Mouse (Mus musculus) G1E (cell line): ENCODE measurements at regions not wholly inside any gene's neighbourhood (a gene's known extent, or its start where the extent isn't known, plus 50 kb on each side); places are given as distances from the start of the nearest gene placed in this dataset.
A peak's percentile ranks its signal among the peaks of the same experiment; 100 is the strongest.
"Not testable (repeated sequence)": the region's sequence is repeated elsewhere in the genome, so short reads cannot be mapped to it uniquely, and the experiment has no call there.

Experiments used
- ATAC-seq: 2 replicates; pipeline ENCODE4 v1.8.0; 2016; ENCODE audit warnings: mild to moderate bottlenecking; ENCODE audit not compliant: insufficient number of reproducible peaks, poor library complexity, low FRiP score, severe bottlenecking; ENCODE audit errors: extremely low read depth
- DNase-seq: peaks from one replicate; pipeline ENCODE4 v3.0.0; 2012; ENCODE audit warnings: low spot score
- H3K27me3 ChIP-seq: 2 replicates; pipeline ENCODE4 v1.6.1; 2012; ENCODE audit warnings: mild to moderate bottlenecking, low read length, inconsistent platforms; ENCODE audit not compliant: insufficient read depth
- H3K36me3 ChIP-seq: replicated peaks from 2 replicates; pipeline ENCODE3; 2012; ENCODE audit warnings: mild to moderate bottlenecking, inconsistent platforms
- H3K4me1 ChIP-seq: 2 replicates; pipeline ENCODE4 v1.6.1; 2012; ENCODE audit warnings: low read depth, low read length, inconsistent platforms, mixed read lengths; ENCODE audit not compliant: insufficient read depth
- H3K4me3 ChIP-seq: 2 replicates; pipeline ENCODE4 v1.5.1; 2012; ENCODE audit warnings: low read depth, mild to moderate bottlenecking, inconsistent platforms, low read length, moderate library complexity, mixed read lengths
- H3K9me3 ChIP-seq: replicated peaks from 2 replicates; pipeline ENCODE4 v1.6.1; 2012; ENCODE audit warnings: inconsistent platforms
- CTCF ChIP-seq: IDR thresholded peaks from 2 replicates; pipeline ENCODE4 v1.5.1; 2012; ENCODE audit warnings: low read depth, low read length, inconsistent platforms, mixed read lengths
- GATA1 ChIP-seq: IDR thresholded peaks from 2 replicates; pipeline ENCODE4 v1.6.1; 2012; ENCODE audit warnings: borderline replicate concordance, low read length, inconsistent platforms, mixed read lengths
- GATA2 ChIP-seq: IDR thresholded peaks from 2 replicates; pipeline ENCODE4 v1.6.1; 2012; ENCODE audit warnings: low read depth, low read length, inconsistent platforms, borderline replicate concordance
- POLR2AphosphoS5 ChIP-seq: IDR thresholded peaks from 2 replicates; pipeline ENCODE4 v1.6.1; 2012; ENCODE audit warnings: low read depth, low read length, inconsistent platforms; ENCODE audit not compliant: insufficient replicate concordance
- TAL1 ChIP-seq: conservative IDR thresholded peaks from 2 replicates; pipeline ENCODE4 v1.6.1; 2012; ENCODE audit warnings: low read depth, low read length, inconsistent platforms, mixed read lengths

DNA sequence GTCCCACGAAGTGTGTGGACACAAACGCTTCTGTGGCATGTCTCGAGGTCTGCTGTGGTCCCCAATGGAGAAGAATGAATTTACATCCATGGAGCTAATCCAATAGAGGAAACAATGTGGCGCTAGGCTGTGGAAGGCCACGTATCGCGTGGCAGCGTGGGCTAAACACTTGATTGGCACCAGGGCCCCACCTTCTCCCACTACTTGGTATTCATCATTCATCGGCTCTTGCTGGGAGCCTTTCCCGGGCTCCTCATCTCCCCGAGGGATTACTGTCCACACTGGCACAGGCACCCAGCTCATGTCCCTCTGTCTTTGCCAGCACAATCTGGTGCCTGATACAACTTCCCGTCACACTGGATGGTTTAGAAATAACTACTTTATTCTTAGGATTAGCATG is 159.6 kb downstream of the Bcl2l11 start:
- no peaks in the 10 kb centered on the region for H3K36me3 ChIP-seq
- no peak overlapping the region for H3K4me3 ChIP-seq
- no peak for DNase-seq
- no peak for TF ChIP-seq CTCF
- no peak for TF ChIP-seq POLR2AphosphoS5
- TF ChIP-seq TAL1: no peak
- no peak for TF ChIP-seq GATA1
- TF ChIP-seq GATA2: no peak
- peaks cover 5% of the 10 kb centered on the region; the same call in 1 of the 2 replicates for H3K27me3 ChIP-seq
- H3K9me3 ChIP-seq: no peaks in the 10 kb centered on the region
- no peaks in the 10 kb centered on the region for H3K4me1 ChIP-seq
- ATAC-seq: no peak

DNA sequence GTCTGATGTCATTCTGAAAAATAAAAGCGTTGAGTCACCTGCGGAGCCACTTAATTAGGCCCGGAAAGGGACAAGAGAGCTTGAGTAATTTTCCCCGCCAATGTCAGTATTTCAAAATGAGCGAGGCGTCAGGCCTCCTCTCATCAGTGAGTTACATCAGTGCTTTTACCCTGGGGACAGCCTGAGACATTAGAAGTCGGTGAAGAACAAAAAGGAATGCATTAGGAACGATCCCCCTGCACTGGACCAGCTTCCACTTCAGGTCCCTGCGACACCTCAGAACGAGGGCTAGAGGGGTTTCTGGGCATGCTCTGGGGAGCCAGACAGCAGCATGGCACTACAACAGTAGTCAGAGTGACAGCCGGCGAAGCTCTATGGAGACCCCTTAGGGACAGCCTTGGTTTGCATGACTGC is 162.3 kb downstream of the Bcl2l11 start:
- Histone ChIP-seq H3K4me1 (no peaks in the 10 kb centered on the region), H3K9me3 (no peaks in the 10 kb centered on the region), H3K27me3 (peaks cover 5% of the 10 kb centered on the region; the same call in 1 of the 2 replicates), H3K4me3 (no peak overlapping the region), H3K36me3 (no peaks in the 10 kb centered on the region)
- DNase-seq: no peak
- ATAC-seq: no peak
- no peak for TF ChIP-seq GATA1
- no peak for TF ChIP-seq TAL1
- no peak for TF ChIP-seq CTCF
- TF ChIP-seq GATA2: no peak
- no peak for TF ChIP-seq POLR2AphosphoS5

DNA sequence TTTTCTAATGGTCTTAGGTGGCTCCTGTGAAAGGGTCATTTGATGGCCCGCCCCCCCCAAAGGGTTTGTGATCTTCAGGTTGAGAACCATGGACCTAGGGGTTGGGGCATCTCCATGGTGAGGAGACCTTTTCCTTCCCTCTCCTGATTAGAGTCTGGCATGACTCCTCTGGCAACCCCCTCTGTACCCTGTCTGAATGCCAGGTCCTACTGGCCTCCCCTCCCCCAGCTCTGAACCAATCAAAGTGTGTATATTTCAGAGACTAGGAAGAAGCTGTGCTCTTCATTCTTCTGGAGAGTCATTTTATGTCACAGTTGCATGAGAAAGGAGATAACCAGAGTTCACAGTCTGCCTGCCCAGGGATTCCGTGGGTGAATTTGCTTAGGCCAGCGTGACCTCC is 164.8 kb downstream of the Bcl2l11 start:
- no peaks in the 10 kb centered on the region for H3K9me3 ChIP-seq
- no peaks in the 10 kb centered on the region for H3K36me3 ChIP-seq
- no peak overlapping the region for H3K4me3 ChIP-seq
- DNase-seq: no peak
- ATAC-seq: no peak
- TF ChIP-seq GATA2 (no peak), TAL1 (no peak), GATA1 (no peak), CTCF (no peak), POLR2AphosphoS5 (no peak)
- peaks cover 9% of the 10 kb centered on the region for H3K27me3 ChIP-seq
- H3K4me1 ChIP-seq: peaks cover 6% of the 10 kb centered on the region

- ATAC-seq: no peak
- DNase-seq: no peak
- H3K4me1 ChIP-seq: peaks cover 16% of the 10 kb centered on the region
- H3K36me3 ChIP-seq: no peaks in the 10 kb centered on the region
- peaks cover 12% of the 10 kb centered on the region for H3K27me3 ChIP-seq
- TF ChIP-seq TAL1 (no peak), CTCF (no peak), GATA1 (no peak), POLR2AphosphoS5 (no peak), GATA2 (no peak)
- no peak overlapping the region for H3K4me3 ChIP-seq
- H3K9me3 ChIP-seq: no peaks in the 10 kb centered on the region
These were observed 168.8 kb downstream of the Bcl2l11 start for GRCm38 (mm10) chr2:128294610-128295009.

- Histone ChIP-seq H3K27me3 (peaks cover 12% of the 10 kb centered on the region), H3K36me3 (no peaks in the 10 kb centered on the region), H3K4me3 (no peak overlapping the region), H3K9me3 (no peaks in the 10 kb centered on the region), H3K4me1 (peaks cover 16% of the 10 kb centered on the region)
- ATAC-seq (peak; percentile 79), DNase-seq (no peak)
- TF ChIP-seq TAL1: 0 out of 2 replicates have a peak, but pooled peaks have one; percentile 21
- no peak for TF ChIP-seq GATA2
These were observed 169.2 kb downstream of the Bcl2l11 start for GRCm38 (mm10) chr2:128295018-128295424.

DNA sequence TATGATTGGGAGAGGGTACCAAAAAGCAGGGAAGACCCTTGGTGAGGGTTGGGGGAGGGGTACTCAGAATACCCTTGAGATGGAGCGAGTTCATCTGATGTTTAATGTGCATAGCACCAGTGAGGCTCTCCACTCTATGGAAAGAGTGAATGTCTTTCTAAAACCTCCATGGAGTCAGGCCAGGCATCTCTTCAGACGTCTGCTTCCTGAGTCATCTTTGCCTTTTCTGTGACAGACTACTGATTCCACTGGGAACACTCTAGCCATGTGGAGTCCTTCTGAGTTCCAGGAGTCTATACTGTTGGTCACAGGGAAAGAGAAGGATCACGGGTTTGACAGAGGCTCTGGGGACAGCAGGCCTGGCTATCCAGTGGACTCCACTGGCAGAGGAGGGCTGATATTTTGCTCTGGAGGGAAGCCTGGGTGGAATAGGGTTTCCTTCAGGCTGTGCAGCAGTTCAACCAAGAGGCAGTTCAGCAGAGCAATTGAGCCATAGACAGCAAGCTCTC is 169.9 kb downstream of the Bcl2l11 start:
- no peak for DNase-seq
- H3K9me3 ChIP-seq: no peaks in the 10 kb centered on the region
- H3K4me1 ChIP-seq: peaks cover 16% of the 10 kb centered on the region

DNA sequence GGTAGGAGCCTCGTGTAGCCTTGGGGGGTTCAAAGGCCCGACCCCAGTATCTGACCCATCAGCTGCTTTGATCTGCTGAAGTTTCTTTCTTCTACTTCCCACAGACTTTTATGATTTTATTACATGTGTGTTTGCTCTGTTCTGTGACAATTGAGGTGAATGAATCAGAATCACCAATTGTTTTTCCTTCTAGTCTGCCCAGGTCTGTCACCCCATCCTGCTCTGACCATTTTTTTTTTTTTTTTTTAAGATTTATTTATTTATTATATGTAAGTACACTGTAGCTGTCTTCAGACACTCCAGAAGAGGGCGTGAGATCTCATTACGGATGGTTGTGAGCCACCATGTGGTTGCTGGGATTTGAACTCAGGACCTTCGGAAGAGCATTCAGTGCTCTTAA is 170.6 kb downstream of the Bcl2l11 start:
- not testable (repeated sequence) for ATAC-seq, DNase-seq, H3K9me3 ChIP-seq, H3K36me3 ChIP-seq, H3K4me3 ChIP-seq
- H3K27me3 ChIP-seq: peaks cover 12% of the 10 kb centered on the region
- peaks cover 16% of the 10 kb centered on the region for H3K4me1 ChIP-seq

More for the DNA sequence above, 169.9 kb downstream of the Bcl2l11 start:
- ATAC-seq: no peak
- no peak for TF ChIP-seq GATA2
- TF ChIP-seq CTCF: no peak
- TF ChIP-seq TAL1: no peak
- TF ChIP-seq GATA1: no peak
- no peak for TF ChIP-seq POLR2AphosphoS5
- H3K36me3 ChIP-seq: no peaks in the 10 kb centered on the region
- no peak overlapping the region for H3K4me3 ChIP-seq
- peaks cover 12% of the 10 kb centered on the region for H3K27me3 ChIP-seq
